Mouse (Mus musculus) embryonic facial prominence, embryonic 14.5 days (tissue): ENCODE data around the gene Enho. TPM values are rescaled to one million over a fixed set of nuclear protein-coding genes. Genes with fewer than 3 reads are reported as not detected.

ENCODE experiments used
- ATAC-seq: fragments of 200-750 bp; cut with Nextera tagmentation; 2 replicates; pipeline ENCODE4 v1.8.0; 2017; ENCODE audit warnings: low read depth, moderate number of reproducible peaks, moderate TSS enrichment
- DNase-seq: peaks from one replicate; pipeline ENCODE4 v3.0.0-alpha.2; 2015; ENCODE audit warnings: low spot score
- H3K27ac ChIP-seq: fragments of 300-500 bp; sonication (generic); replicated peaks from 2 replicates; pipeline ENCODE4 v1.5.1; 2014; ENCODE audit warnings: low read depth, mild to moderate bottlenecking, low read length, moderate library complexity
- H3K27me3 ChIP-seq: fragments of 300-500 bp; sonication (generic); replicated peaks from 2 replicates; pipeline ENCODE4 v1.6.1; 2014; ENCODE audit warnings: low read length; ENCODE audit not compliant: control insufficient read depth, insufficient read depth
- H3K36me3 ChIP-seq: fragments of 300-500 bp; sonication (generic); 2 replicates; pipeline ENCODE4 v1.6.1; 2014; ENCODE audit warnings: low read length, mixed read lengths; ENCODE audit not compliant: control insufficient read depth, insufficient read depth
- H3K4me1 ChIP-seq: fragments of 300-500 bp; sonication (generic); 2 replicates; pipeline ENCODE4 v1.6.1; 2014; ENCODE audit warnings: antibody characterized with exemption, low read length; ENCODE audit not compliant: control insufficient read depth, insufficient read depth
- H3K4me2 ChIP-seq: fragments of 300-500 bp; sonication (generic); 2 replicates; pipeline ENCODE4 v1.6.1; 2014; ENCODE audit warnings: low read depth, mild to moderate bottlenecking, low read length, moderate library complexity, mixed read lengths
- H3K4me3 ChIP-seq: fragments of 300-500 bp; sonication (generic); 2 replicates; pipeline ENCODE4 v1.5.1; 2014; ENCODE audit warnings: low read depth, mild to moderate bottlenecking, low read length
- H3K9ac ChIP-seq: fragments of 300-500 bp; sonication (generic); 2 replicates; pipeline ENCODE4 v1.6.1; 2014; ENCODE audit warnings: low read depth, mild to moderate bottlenecking, low read length, moderate library complexity, mixed read lengths
- H3K9me3 ChIP-seq: fragments of 300-500 bp; sonication (generic); 2 replicates; pipeline ENCODE4 v1.6.1; 2016; ENCODE audit warnings: low read length; ENCODE audit not compliant: control insufficient read depth
- WGBS: fragments of 180-500 bp; shearing (Covaris S2); extraction: QIAGEN DNeasy Blood & Tissue Kit; methylation state at CpG from one replicate; pipeline ENCODE4 v1.1.7; 2014; 5-methylcytosine and 5-hydroxymethylcytosine counted together
- polyA plus RNA-seq: library from polyadenylated mRNA; unstranded; fragments of >200 nt; fragmentation: Nextera tagmentation; extraction: Ambion mirVana; gene quantifications from 2 replicates; pipeline ENCODE4 v1.2.1, GENCODE M21; 2014

Enho gene
- polyA plus RNA-seq, 1 experiment from 2014 or later, result 22.7 TPM

DNA sequence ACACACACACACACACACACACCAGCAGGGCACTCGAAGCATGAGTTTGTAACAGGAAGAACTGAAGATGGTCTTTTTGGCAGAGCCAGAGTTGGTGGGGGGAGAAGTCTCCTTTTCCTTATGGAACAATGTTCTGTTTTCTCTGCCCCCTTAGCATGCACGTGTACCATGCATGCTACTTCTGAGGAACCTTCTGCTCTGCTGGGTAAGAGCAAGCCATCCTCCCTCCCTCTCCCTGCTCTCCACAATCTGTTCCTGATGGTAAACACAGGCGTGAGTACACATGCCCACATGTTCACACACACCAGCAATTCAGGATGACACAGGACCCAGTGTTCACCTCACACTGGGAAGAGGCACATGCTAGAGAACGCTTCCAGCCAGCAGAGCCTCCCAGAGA, 41.1 kb upstream of the Enho start:
- no peak overlapping the region for H3K4me3 ChIP-seq
- H3K4me1 ChIP-seq, result peaks cover 27% of the 10 kb centered on the region
- WGBS, result 31% methylated on average over 4 of the region's 4 CpGs
- no peaks in the 10 kb centered on the region for H3K9me3 ChIP-seq
- H3K27me3 ChIP-seq, result no peaks in the 10 kb centered on the region
- H3K4me2 ChIP-seq, result no peak overlapping the region
- no peak overlapping the region for H3K27ac ChIP-seq
- DNase-seq (no peak), ATAC-seq (no peak)
- H3K36me3 ChIP-seq, result no peaks in the 10 kb centered on the region
- no peak overlapping the region for H3K9ac ChIP-seq

GRCm38 (mm10) chr4:41679291-41679690, 39.2 kb upstream of the Enho start:
- DNase-seq (peak; percentile 25), ATAC-seq (no peak)
- WGBS, result 63% methylated on average over 1 of the region's 2 CpGs

DNA sequence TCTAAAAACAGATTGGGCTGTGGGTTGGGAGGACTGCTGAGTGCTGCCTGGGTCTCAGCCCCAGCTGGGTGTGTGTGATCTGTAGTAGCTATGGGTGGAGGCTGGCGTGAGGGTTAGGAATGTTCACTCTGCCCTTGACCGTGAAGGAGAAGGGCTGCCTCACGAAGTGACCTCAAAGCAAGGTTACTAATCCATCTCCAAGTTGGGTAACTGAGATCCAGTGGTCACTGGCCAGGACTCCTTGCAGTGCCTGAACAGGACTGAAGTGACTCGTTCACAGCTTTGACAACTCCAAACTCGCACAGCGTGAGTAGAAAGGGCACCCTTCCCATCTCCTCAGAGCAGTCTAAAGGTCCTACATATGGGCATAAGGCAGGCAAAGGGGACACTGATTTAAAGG, 38.7 kb upstream of the Enho start:
- Histone ChIP-seq H3K36me3 (no peaks in the 10 kb centered on the region), H3K4me1 (peaks cover 31% of the 10 kb centered on the region), H3K4me3 (no peak overlapping the region), H3K27me3 (no peaks in the 10 kb centered on the region), H3K4me2 (no peak overlapping the region), H3K9ac (0 out of 2 replicates have a peak overlapping the region, but pooled peaks have one; percentile 31), H3K9me3 (no peaks in the 10 kb centered on the region), H3K27ac (no peak overlapping the region)
- WGBS, result 66% methylated on average over 6 of the region's 6 CpGs
- no peak for ATAC-seq
- DNase-seq, result no peak

More at GRCm38 (mm10) chr4:41679291-41679690, 39.2 kb upstream of the Enho start:
- H3K9me3 ChIP-seq, result no peaks in the 10 kb centered on the region
- no peak overlapping the region for H3K4me2 ChIP-seq
- peak overlapping the region; percentile 31; the same call in 1 of the 2 replicates for H3K9ac ChIP-seq
- no peak overlapping the region for H3K27ac ChIP-seq
- H3K36me3 ChIP-seq, result no peaks in the 10 kb centered on the region
- no peaks in the 10 kb centered on the region for H3K27me3 ChIP-seq
- H3K4me3 ChIP-seq, result no peak overlapping the region
- peaks cover 31% of the 10 kb centered on the region for H3K4me1 ChIP-seq

DNA sequence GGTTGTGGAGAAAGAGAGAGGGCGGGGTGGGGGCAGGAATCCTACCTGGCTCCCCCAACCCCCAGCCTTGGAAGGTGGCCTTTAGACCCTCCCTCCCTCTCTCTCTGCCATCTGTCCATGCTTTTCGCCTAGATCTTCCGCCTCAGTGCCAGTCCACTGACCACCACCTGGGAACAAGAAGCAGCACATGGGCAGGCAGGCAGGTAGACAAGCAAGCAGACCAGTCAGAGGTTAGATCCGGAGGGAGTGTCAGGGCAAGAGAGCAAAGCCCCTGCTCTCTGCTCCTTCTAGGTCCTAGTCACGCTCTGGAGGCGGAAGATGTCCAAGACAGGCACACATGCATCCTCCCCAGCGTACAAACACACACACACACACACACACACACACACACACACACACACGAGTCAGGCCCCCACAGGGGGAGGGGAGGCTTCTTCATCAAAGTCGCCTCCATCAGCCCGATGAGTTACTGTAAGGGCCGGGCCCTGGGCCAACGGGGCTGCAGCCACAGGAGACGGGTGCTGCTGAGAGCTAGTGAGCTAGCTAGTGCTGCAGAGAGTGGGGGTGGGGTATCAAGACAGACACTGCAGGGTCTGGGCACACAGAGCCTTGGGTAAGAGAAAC, 37.0 kb upstream of the Enho start:
- Histone ChIP-seq H3K27ac (no peak overlapping the region), H3K4me1 (peaks cover 34% of the 10 kb centered on the region), H3K36me3 (no peaks in the 10 kb centered on the region), H3K9ac (peak overlapping the region; percentile 28), H3K27me3 (no peaks in the 10 kb centered on the region), H3K4me3 (no peak overlapping the region), H3K9me3 (no peaks in the 10 kb centered on the region), H3K4me2 (no peak overlapping the region)
- DNase-seq (peak; percentile 76), ATAC-seq (peak; percentile 17; the same call in 1 of the 2 replicates)
- 43% methylated on average over 10 of the region's 13 CpGs for WGBS

DNA sequence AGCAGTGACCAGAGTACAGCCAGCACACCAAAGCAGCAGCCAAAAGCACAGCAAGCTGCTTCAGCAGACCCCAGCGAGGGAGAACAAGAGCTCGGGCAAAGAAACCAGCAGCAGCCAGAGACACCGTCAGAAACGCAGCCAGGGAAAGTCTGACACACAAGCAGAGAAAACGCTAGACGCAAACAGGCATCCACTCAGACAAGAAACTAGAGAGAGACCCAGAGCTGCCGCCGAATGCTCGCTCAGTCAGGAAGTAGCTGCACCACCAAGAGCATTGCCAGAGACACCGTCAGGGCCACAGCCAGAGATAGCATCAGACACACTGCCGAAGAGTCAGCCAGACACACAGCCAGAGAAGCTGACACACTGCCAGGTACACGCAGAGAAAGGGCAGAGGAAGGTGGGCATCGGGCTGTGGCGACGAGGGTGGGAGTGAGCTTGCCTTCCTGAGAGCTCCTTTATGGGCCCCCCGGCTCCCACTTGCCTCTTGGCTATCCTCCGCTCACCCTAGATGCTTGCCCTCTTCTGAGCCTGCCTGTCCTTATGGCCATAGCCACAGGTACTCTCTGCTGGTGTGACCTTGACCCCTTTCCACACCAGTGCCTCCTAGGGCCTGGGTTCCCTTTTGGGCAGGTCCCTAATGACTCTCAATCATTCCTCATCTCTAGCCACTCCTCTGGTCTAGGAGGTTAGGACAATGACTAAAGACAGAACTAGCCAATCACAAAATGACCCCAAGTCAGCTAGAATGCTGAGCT, 36.3 kb upstream of the Enho start:
- DNase-seq (no peak), ATAC-seq (no peak)
- H3K36me3 ChIP-seq, result no peaks in the 10 kb centered on the region
- peaks cover 36% of the 10 kb centered on the region for H3K4me1 ChIP-seq
- H3K9me3 ChIP-seq, result no peaks in the 10 kb centered on the region
- no peak overlapping the region for H3K4me2 ChIP-seq
- no peak overlapping the region for H3K4me3 ChIP-seq
- no peak overlapping the region; the same call in 1 of the 2 replicates for H3K27ac ChIP-seq
- 48% methylated on average over 12 of the region's 17 CpGs for WGBS
- no peaks in the 10 kb centered on the region for H3K27me3 ChIP-seq
- peak overlapping the region; percentile 28; the same call in 1 of the 2 replicates for H3K9ac ChIP-seq

GRCm38 (mm10) chr4:41673186-41673585, 33.1 kb upstream of the Enho start:
- H3K4me1 ChIP-seq, result peaks cover 27% of the 10 kb centered on the region; the same call in 1 of the 2 replicates
- no peaks in the 10 kb centered on the region; the same call in 1 of the 2 replicates for H3K36me3 ChIP-seq
- H3K27ac ChIP-seq, result no peak overlapping the region
- H3K4me2 ChIP-seq, result no peak overlapping the region
- ATAC-seq (no peak), DNase-seq (no peak)
- H3K9ac ChIP-seq, result no peak overlapping the region
- WGBS, result 63% methylated on average over 19 of the region's 19 CpGs
- H3K4me3 ChIP-seq, result no peak overlapping the region
- H3K27me3 ChIP-seq, result no peaks in the 10 kb centered on the region
- H3K9me3 ChIP-seq, result no peaks in the 10 kb centered on the region

DNA sequence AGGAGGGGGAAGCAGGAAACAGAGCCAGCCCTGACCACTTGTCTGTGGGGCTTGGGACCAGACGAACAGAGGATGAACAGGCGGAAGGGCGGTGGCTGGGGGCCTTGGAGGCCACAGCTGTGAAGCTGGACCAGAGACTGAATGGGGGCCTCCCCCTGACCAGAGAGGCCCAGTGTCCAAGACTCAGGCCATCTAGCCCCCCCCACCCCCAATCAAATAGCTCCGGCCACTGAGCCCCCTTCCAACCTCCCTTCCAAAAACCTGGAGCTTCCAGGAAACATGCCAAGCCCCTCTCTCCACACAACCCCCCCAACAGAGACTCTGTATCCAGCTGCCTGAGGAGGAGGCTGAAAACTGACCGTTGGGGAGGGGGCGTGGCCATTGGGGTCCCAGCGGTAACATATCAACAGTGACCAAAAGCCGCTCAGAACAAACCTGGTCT, 32.4 kb upstream of the Enho start:
- ATAC-seq (no peak; the same call in 1 of the 2 replicates), DNase-seq (no peak)
- no peaks in the 10 kb centered on the region for H3K9me3 ChIP-seq
- no peak overlapping the region for H3K27ac ChIP-seq
- no peaks in the 10 kb centered on the region for H3K27me3 ChIP-seq
- no peak overlapping the region for H3K4me2 ChIP-seq
- WGBS, result 35% methylated on average over 6 of the region's 8 CpGs
- peaks cover 25% of the 10 kb centered on the region; the same call in 1 of the 2 replicates for H3K4me1 ChIP-seq
- no peak overlapping the region for H3K4me3 ChIP-seq
- no peaks in the 10 kb centered on the region; the same call in 1 of the 2 replicates for H3K36me3 ChIP-seq
- H3K9ac ChIP-seq, result no peak overlapping the region

DNA sequence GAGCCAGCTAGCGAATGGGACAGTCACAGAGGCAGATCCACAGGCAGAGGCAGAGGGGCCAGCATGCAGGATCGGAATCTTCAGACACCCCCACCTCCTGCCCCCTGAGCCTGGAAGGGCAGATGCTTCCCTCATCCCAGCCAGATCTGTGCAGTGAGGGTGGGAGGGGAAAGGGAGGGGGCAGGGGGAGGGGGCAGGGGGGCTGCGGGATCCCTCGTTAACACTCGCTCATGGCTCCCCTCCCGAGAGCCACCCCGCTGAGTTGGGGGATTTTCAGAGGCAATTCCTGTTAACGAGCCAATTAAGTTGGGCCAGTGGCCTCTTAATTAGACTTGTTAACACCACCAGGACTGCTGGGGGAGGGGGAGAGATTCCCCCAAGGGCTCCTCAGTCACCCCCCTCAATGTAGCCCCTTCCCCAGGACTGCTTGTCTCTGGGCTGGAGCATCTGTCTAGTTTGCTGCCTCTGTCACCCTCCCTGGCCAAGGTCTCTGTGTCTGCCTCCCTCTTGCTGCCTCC, 31.9 kb upstream of the Enho start:
- H3K27me3 ChIP-seq, result no peaks in the 10 kb centered on the region
- H3K4me2 ChIP-seq, result no peak overlapping the region
- H3K4me1 ChIP-seq, result peaks cover 20% of the 10 kb centered on the region; the same call in 1 of the 2 replicates
- no peaks in the 10 kb centered on the region; the same call in 1 of the 2 replicates for H3K36me3 ChIP-seq
- H3K9me3 ChIP-seq, result no peaks in the 10 kb centered on the region
- H3K27ac ChIP-seq, result no peak overlapping the region
- ATAC-seq (peak; percentile 64; the same call in 1 of the 2 replicates), DNase-seq (peak; percentile 61)
- no peak overlapping the region for H3K4me3 ChIP-seq
- WGBS, result 29% methylated on average over 2 of the region's 8 CpGs
- H3K9ac ChIP-seq, result no peak overlapping the region
